ENCODE assay signal across 9 mouse cellular contexts in genomic region chr17:43077540-43077939, GRCm38 (mm10).
DNase-seq lines count a peak whose midpoint lies in the region; ATAC-seq and TF ChIP-seq lines count a peak whose summit lies in the region.
"Had no signal": no experiment of that assay in that cellular context is flagged by ENCODE, and none has a peak within 500 bp of the region (broad histone marks: within the 10 kb centered on the region; RNA-seq: fewer than 3 reads in every experiment).

No protein-coding gene starts in this region.

- H3K4me3 ChIP-seq in lung, embryonic 16.5 days (ENCODE audit: low read length) = no peak overlapping the region
- peak overlapping the region; percentile 28; the same call in 1 of the 2 replicates for H3K4me3 ChIP-seq in heart, postnatal 0 days (ENCODE audit: low read depth, low read length)
- H3K4me3 ChIP-seq in liver, embryonic 13.5 days (replicated peaks) = peak overlapping the region; percentile 18
- H3K4me3 ChIP-seq: megakaryocyte, embryonic 14.5 days had no signal

- ATAC-seq in lung, embryonic 16.5 days (ENCODE audit: low read depth) = no peak
- peak; percentile 18; the same call in 1 of the 2 replicates for ATAC-seq in heart, postnatal 0 days (ENCODE audit: insufficient read depth, low read depth)
- ATAC-seq in liver, embryonic 13.5 days (ENCODE audit: low read depth) = peak; percentile 65

- no peak overlapping the region for H3K9ac ChIP-seq in lung, embryonic 16.5 days (ENCODE audit: low read length)
- peak overlapping the region; percentile 35; the same call in 1 of the 2 replicates for H3K9ac ChIP-seq in heart, postnatal 0 days (replicated peaks; ENCODE audit: low read depth, low read length)
- H3K9ac ChIP-seq in liver, embryonic 13.5 days = peak overlapping the region; percentile 66

- intact Hi-C loops in left cerebral cortex, postnatal 10 days (cut with DNase I) = loop anchor here (5.0 kb wide), 1 partner anchor 60 kb away; the partner anchor contains the start of gene Tnfrsf21

- H3K4me2 ChIP-seq in lung, embryonic 16.5 days (ENCODE audit: low read depth, low read length) = peak overlapping the region; percentile 43; the same call in 1 of the 2 replicates
- H3K4me2 ChIP-seq in heart, postnatal 0 days (ENCODE audit: low read depth, low read length) = peak overlapping the region; percentile 54
- peak overlapping the region; percentile 57 for H3K4me2 ChIP-seq in liver, embryonic 13.5 days

- WGBS in lung, embryonic 16.5 days = 55% methylated on average over 4 of the region's 4 CpGs
- WGBS in heart, postnatal 0 days = 38% methylated on average over 4 of the region's 4 CpGs
- 35% methylated on average over 4 of the region's 4 CpGs for WGBS in liver, embryonic 13.5 days (ENCODE audit: insufficient replicate concordance)

- no peak for TF ChIP-seq EP300 in heart, postnatal 0 days (IDR thresholded peaks at IDR 0.05; ENCODE audit: low read depth)

- peaks cover 25% of the 10 kb centered on the region for H3K4me1 ChIP-seq in lung, embryonic 16.5 days (replicated peaks; ENCODE audit: control insufficient read depth, insufficient read depth, low read length)
- no peaks in the 10 kb centered on the region; the same call in 1 of the 2 replicates for H3K4me1 ChIP-seq in heart, postnatal 0 days (ENCODE audit: control insufficient read depth, insufficient read depth)
- H3K4me1 ChIP-seq in liver, embryonic 13.5 days (replicated peaks) = peaks cover 70% of the 10 kb centered on the region

- peak overlapping the region; percentile 52 for H3K27ac ChIP-seq in lung, embryonic 16.5 days (ENCODE audit: low read length)
- H3K27ac ChIP-seq in heart, postnatal 0 days (ENCODE audit: low read depth) = peak overlapping the region; percentile 46
- peak overlapping the region; percentile 73 for H3K27ac ChIP-seq in liver, embryonic 13.5 days

- no peaks in the 10 kb centered on the region for H3K27me3 ChIP-seq in lung, embryonic 16.5 days (ENCODE audit: control insufficient read depth, insufficient read depth, low read depth, low read length)
- no peaks in the 10 kb centered on the region for H3K27me3 ChIP-seq in heart, postnatal 0 days (ENCODE audit: control insufficient read depth, insufficient read depth, low read length)
- no peaks in the 10 kb centered on the region for H3K27me3 ChIP-seq in liver, embryonic 13.5 days
- H3K27me3 ChIP-seq: megakaryocyte, embryonic 14.5 days had no signal

- H3K36me3 ChIP-seq in lung, embryonic 16.5 days (ENCODE audit: control insufficient read depth, insufficient read depth, low read length) = no peaks in the 10 kb centered on the region
- H3K36me3 ChIP-seq in heart, postnatal 0 days (replicated peaks; ENCODE audit: control insufficient read depth, insufficient read depth, low read length) = no peaks in the 10 kb centered on the region
- peaks cover 32% of the 10 kb centered on the region for H3K36me3 ChIP-seq in liver, embryonic 13.5 days

- DNase-seq in lung, adult 18-20 months = no peak
- no peak for DNase-seq in heart, postnatal 0 days (ENCODE audit: low spot score)
- DNase-seq in liver, embryonic 13.5 days = no peak
- DNase-seq in yolk sac, embryonic 10.5 days (ENCODE audit: low spot score) = peak; percentile 31
- DNase-seq in left cerebral cortex, adult 8-10 months (ENCODE audit: low spot score in 2 of 2) = no peak
- no peak for DNase-seq in left cerebral cortex, postnatal 10 days (ENCODE audit: extremely low spot score in 1 of 2, low spot score in 2 of 2)
- DNase-seq in adrenal gland, postnatal 4 days (ENCODE audit: low spot score in 2 of 2) = no peak

- H3K9me3 ChIP-seq in lung, embryonic 16.5 days (ENCODE audit: control insufficient read depth, low read length) = no peaks in the 10 kb centered on the region
- H3K9me3 ChIP-seq in heart, postnatal 0 days (replicated peaks; ENCODE audit: control insufficient read depth, low read length) = no peaks in the 10 kb centered on the region
- H3K9me3 ChIP-seq in liver, embryonic 13.5 days (replicated peaks) = no peaks in the 10 kb centered on the region
- H3K9me3 ChIP-seq: megakaryocyte, embryonic 14.5 days had no signal

- TF ChIP-seq CTCF in heart, postnatal 0 days (IDR thresholded peaks at IDR 0.05; ENCODE audit: low read depth) = no peak
